Mouse (Mus musculus) MEL (cell line): ENCODE measurements at regions not wholly inside any gene's neighbourhood (a gene's known extent, or its start where the extent isn't known, plus 50 kb on each side); places are given as distances from the start of the nearest gene placed in this dataset.
"Not testable (repeated sequence)": the region's sequence is repeated elsewhere in the genome, so short reads cannot be mapped to it uniquely, and the experiment has no call there.

Experiments used
- DNase-seq: peaks from one replicate; pipeline ENCODE4 v3.0.0; 2011; ENCODE audit warnings: low read depth, low spot score
- H3K27ac ChIP-seq: 2 replicates; pipeline ENCODE4 v1.5.1; 2012; ENCODE audit warnings: low read depth, mild to moderate bottlenecking, control low read depth, low read length, moderate library complexity; ENCODE audit not compliant: control insufficient read depth
- H3K27me3 ChIP-seq, 2 experiments: fragments of 150-350 bp in 1 of 2; sonication (generic) in 1 of 2; 2 replicates each; pipeline ENCODE4 v1.6.1; 2012; ENCODE audit warnings: low read length in 2 of 2, mild to moderate bottlenecking in 2 of 2, improper control_type of control experiment in 1 of 2, moderate library complexity in 1 of 2; ENCODE audit not compliant: insufficient read depth in 2 of 2, control insufficient read depth in 1 of 2
- H3K36me3 ChIP-seq, 2 experiments: 2 replicates each; pipeline ENCODE4 v1.6.1; 2012 to 2014; ENCODE audit warnings: low read length in 2 of 2, improper control_type of control experiment in 1 of 2, inconsistent platforms in 1 of 2, mild to moderate bottlenecking in 1 of 2; ENCODE audit not compliant: insufficient read depth in 2 of 2, control insufficient read depth in 1 of 2
- H3K4me1 ChIP-seq, 2 experiments: fragments of 150-350 bp in 1 of 2; sonication (generic) in 1 of 2; 2 replicates each; pipeline ENCODE4 v1.6.1; 2012; ENCODE audit warnings: low read length in 2 of 2, improper control_type of control experiment in 1 of 2, mild to moderate bottlenecking in 1 of 2; ENCODE audit not compliant: insufficient read depth in 2 of 2, control insufficient read depth in 1 of 2
- H3K4me3 ChIP-seq, 2 experiments: fragments of 150-350 bp in 1 of 2; sonication (generic) in 1 of 2; 2 replicates each; pipeline ENCODE4 v1.5.1; 2012; ENCODE audit warnings: low read depth in 2 of 2, low read length in 2 of 2, mild to moderate bottlenecking in 2 of 2, moderate library complexity in 2 of 2, control low read depth in 1 of 2, improper control_type of control experiment in 1 of 2; ENCODE audit not compliant: control insufficient read depth in 1 of 2, insufficient read depth in 1 of 2
- H3K79me2 ChIP-seq: 2 replicates; pipeline ENCODE4 v1.6.1; 2012; ENCODE audit warnings: mild to moderate bottlenecking, low read length, moderate library complexity; ENCODE audit not compliant: control insufficient read depth, poor library complexity, insufficient read depth
- H3K9ac ChIP-seq: 2 replicates; pipeline ENCODE4 v1.6.1; 2012; ENCODE audit warnings: low read depth, mild to moderate bottlenecking, control low read depth, low read length, moderate library complexity; ENCODE audit not compliant: control insufficient read depth, poor library complexity, severe bottlenecking
- H3K9me3 ChIP-seq: fragments of 150-350 bp; sonication (generic); replicated peaks from 2 replicates; pipeline ENCODE4 v1.6.1; 2012; ENCODE audit warnings: mild to moderate bottlenecking, low read length, improper control_type of control experiment, moderate library complexity; ENCODE audit not compliant: insufficient read depth
- BHLHE40 ChIP-seq: IDR thresholded peaks from 2 replicates; pipeline ENCODE4 v1.6.1; 2012; ENCODE audit warnings: low read depth, mild to moderate bottlenecking, inconsistent platforms, low read length, improper control_type of control experiment, borderline replicate concordance
- CTCF ChIP-seq, 3 experiments: IDR thresholded peaks in 2 of 3; conservative IDR thresholded peaks in 1 of 3; 2 replicates each; pipeline ENCODE4 v1.5.1; 2011 to 2012; ENCODE audit warnings: low read length in 3 of 3, low read depth in 2 of 3, mild to moderate bottlenecking in 2 of 3, improper control_type of control experiment in 1 of 3, inconsistent platforms in 1 of 3, mixed read lengths in 1 of 3, moderate library complexity in 1 of 3; ENCODE audit not compliant: control insufficient read depth in 1 of 3, insufficient read depth in 1 of 3, poor library complexity in 1 of 3, severe bottlenecking in 1 of 3
- EP300 ChIP-seq, 2 experiments: IDR thresholded peaks; 2 replicates each; pipeline ENCODE4 v1.6.1; 2011; ENCODE audit warnings: improper control_type of control experiment in 2 of 2, low read length in 2 of 2, low read depth in 1 of 2, mild to moderate bottlenecking in 1 of 2
- GATA1 ChIP-seq: IDR thresholded peaks from 2 replicates; pipeline ENCODE4 v1.6.1; 2011; ENCODE audit warnings: low read depth, low read length, improper control_type of control experiment
- HCFC1 ChIP-seq: IDR thresholded peaks from 2 replicates; pipeline ENCODE4 v1.6.1; 2012; ENCODE audit warnings: low read depth, mild to moderate bottlenecking, inconsistent platforms, low read length, improper control_type of control experiment, moderate library complexity
- JUND ChIP-seq: IDR thresholded peaks from 2 replicates; pipeline ENCODE4 v1.6.1; 2011; ENCODE audit warnings: low read depth, mild to moderate bottlenecking, improper control_type of control experiment, low read length
- KAT2A ChIP-seq: conservative IDR thresholded peaks from 2 replicates; pipeline ENCODE4 v1.6.1; 2012; ENCODE audit warnings: low read depth, low read length, improper control_type of control experiment, inconsistent platforms
- MYC ChIP-seq: IDR thresholded peaks from 2 replicates; pipeline ENCODE4 v1.6.1; 2011; ENCODE audit warnings: low read depth, mild to moderate bottlenecking, low read length, improper control_type of control experiment, moderate library complexity
- NELFE ChIP-seq: IDR thresholded peaks from 2 replicates; pipeline ENCODE4 v1.6.1; 2011; ENCODE audit warnings: low read depth, low read length, improper control_type of control experiment
- POLR2AphosphoS2 ChIP-seq: IDR thresholded peaks from 2 replicates; pipeline ENCODE4 v1.6.1; 2011; ENCODE audit warnings: low read length, improper control_type of control experiment
- RAD21 ChIP-seq: IDR thresholded peaks from 2 replicates; pipeline ENCODE4 v1.6.1; 2011; ENCODE audit warnings: mild to moderate bottlenecking, low read depth, low read length, improper control_type of control experiment
- SMC3 ChIP-seq: IDR thresholded peaks from 2 replicates; pipeline ENCODE4 v1.6.1; 2011; ENCODE audit warnings: low read depth, low read length, improper control_type of control experiment
- TBP ChIP-seq: IDR thresholded peaks from 2 replicates; pipeline ENCODE4 v1.8.0; 2011; ENCODE audit warnings: low read depth, low read length, improper control_type of control experiment
- TCF12 ChIP-seq: IDR thresholded peaks from 2 replicates; pipeline ENCODE4 v1.6.1; 2014; ENCODE audit warnings: low read depth, mild to moderate bottlenecking, inconsistent platforms, low read length, improper control_type of control experiment, moderate library complexity
- UBTF ChIP-seq: IDR thresholded peaks from 2 replicates; pipeline ENCODE4 v1.6.1; 2012; ENCODE audit warnings: low read depth, mild to moderate bottlenecking, inconsistent platforms, low read length, improper control_type of control experiment, moderate library complexity, borderline replicate concordance; ENCODE audit not compliant: insufficient read depth
- USF1 ChIP-seq: IDR thresholded peaks from 2 replicates; pipeline ENCODE4 v1.6.1; 2014; ENCODE audit warnings: low read depth, mild to moderate bottlenecking, inconsistent platforms, low read length, improper control_type of control experiment, moderate library complexity
- ZC3H11A ChIP-seq: IDR thresholded peaks from 2 replicates; pipeline ENCODE4 v1.6.1; 2012; ENCODE audit warnings: low read depth, mild to moderate bottlenecking, inconsistent platforms, low read length, improper control_type of control experiment
- ZMIZ1 ChIP-seq: IDR thresholded peaks from 2 replicates; pipeline ENCODE4 v1.6.1; 2012; ENCODE audit warnings: low read depth, mild to moderate bottlenecking, inconsistent platforms, low read length, improper control_type of control experiment, moderate library complexity

- no peak for TF ChIP-seq MYC
- no peak for TF ChIP-seq NELFE
Observed at GRCm38 (mm10) chr15:15082577-15083128, 1645.9 kb upstream of the Cdh9 start (continued).

- H3K9me3 ChIP-seq, H3K4me3 ChIP-seq, H3K9ac ChIP-seq, H3K79me2 ChIP-seq, H3K36me3 ChIP-seq, H3K27me3 ChIP-seq, H3K27ac ChIP-seq, H3K4me1 ChIP-seq: not testable (repeated sequence)
- peak; percentile 30 for DNase-seq
- TF ChIP-seq SMC3 (peak; percentile 65), CTCF (IDR thresholded peaks at IDR 0.05 in 2 of 3, conservative IDR thresholded peaks at IDR 0.05 in 1 of 3; ENCODE audit: control insufficient read depth in 1 of 3, insufficient read depth in 1 of 3, low read depth in 2 of 3, low read length in 3 of 3, poor library complexity in 1 of 3, severe bottlenecking in 1 of 3) (peak in 2 of 3 experiments; percentile 34 to 45; a peak in 3 of 6 replicates), ZC3H11A (peak; percentile 55), RAD21 (peak; percentile 41)
Observed at GRCm38 (mm10) chr15:15088696-15089095, 1639.9 kb upstream of the Cdh9 start.

GRCm38 (mm10) chr15:15089783-15090182 is 1638.8 kb upstream of the Cdh9 start:
- peak; percentile 77 for DNase-seq
- H3K36me3 ChIP-seq, H3K4me1 ChIP-seq: not testable (repeated sequence)

GRCm38 (mm10) chr15:15091531-15092290 is 1636.8 kb upstream of the Cdh9 start:
- no peaks in the 10 kb centered on the region for H3K79me2 ChIP-seq

More at GRCm38 (mm10) chr15:15089783-15090182, 1638.8 kb upstream of the Cdh9 start:
- H3K9ac ChIP-seq, result peak overlapping the region; percentile 37
- peak overlapping the region; percentile 85 to 92 for H3K4me3 ChIP-seq
- not testable (repeated sequence) for H3K27ac ChIP-seq, H3K79me2 ChIP-seq, H3K27me3 ChIP-seq, H3K9me3 ChIP-seq
- TF ChIP-seq SMC3 (peak; percentile 72), RAD21 (peak; percentile 78), ZC3H11A (peak; percentile 78), CTCF (IDR thresholded peaks at IDR 0.05 in 2 of 3, conservative IDR thresholded peaks at IDR 0.05 in 1 of 3; ENCODE audit: control insufficient read depth in 1 of 3, insufficient read depth in 1 of 3, low read depth in 2 of 3, low read length in 3 of 3, poor library complexity in 1 of 3, severe bottlenecking in 1 of 3) (peak in 2 of 3 experiments; percentile 25 to 63; a peak in 4 of 6 replicates), GATA1 (peak; percentile 14; the same call in 1 of the 2 replicates), TBP (0 out of 2 replicates have a peak, but pooled peaks have one; percentile 9)

More at GRCm38 (mm10) chr15:15091531-15092290, 1636.8 kb upstream of the Cdh9 start:
- Histone ChIP-seq H3K27me3 (no peaks in the 10 kb centered on the region), H3K4me3 (no peak overlapping the region), H3K4me1 (no peaks in the 10 kb centered on the region; a peak in 1 of 4 replicates), H3K9ac (no peak overlapping the region), H3K36me3 (peaks cover 0 to 2% of the 10 kb centered on the region in 2 experiments; a peak in 2 of 4 replicates), H3K27ac (no peak overlapping the region), H3K9me3 (no peaks in the 10 kb centered on the region)
- no peak for DNase-seq
- TF ChIP-seq BHLHE40, result no peak
- no peak for TF ChIP-seq SMC3
- TF ChIP-seq POLR2AphosphoS2, result no peak
- TF ChIP-seq USF1, result no peak
- TF ChIP-seq ZMIZ1, result no peak
- no peak for TF ChIP-seq TCF12
- no peak for TF ChIP-seq HCFC1
- no peak for TF ChIP-seq EP300 (IDR thresholded peaks at IDR 0.05; ENCODE audit: low read depth in 1 of 2, low read length in 2 of 2)
- no peak for TF ChIP-seq JUND
- TF ChIP-seq MYC, result no peak
- TF ChIP-seq UBTF, result no peak
- TF ChIP-seq KAT2A, result no peak
